Mouse (Mus musculus) heart, postnatal 4 days (tissue): Measurements from ENCODE around the gene Sspo. TPM values are rescaled to one million over a fixed set of nuclear protein-coding genes. Genes with fewer than 3 reads are reported as not detected.
"Not testable (repeated sequence)": the region's sequence is repeated elsewhere in the genome, so short reads cannot be mapped to it uniquely, and the experiment has no call there.

Experiments used
- DNase-seq: peaks from one replicate; pipeline ENCODE4 v3.0.0; 2021
- total RNA-seq, 2 experiments: library from RNA; stranded (reverse); gene quantifications; 2 replicates each; pipeline ENCODE4 v1.2.3; 2021

The Sspo gene
- total RNA-seq, 2 experiments from 2014 or later, result 0.38 to 0.64 TPM

- DNase-seq, result no peak
These were observed 41.7 kb downstream of the Sspo start for GRCm38 (mm10) chr6:48489741-48490140.

DNA sequence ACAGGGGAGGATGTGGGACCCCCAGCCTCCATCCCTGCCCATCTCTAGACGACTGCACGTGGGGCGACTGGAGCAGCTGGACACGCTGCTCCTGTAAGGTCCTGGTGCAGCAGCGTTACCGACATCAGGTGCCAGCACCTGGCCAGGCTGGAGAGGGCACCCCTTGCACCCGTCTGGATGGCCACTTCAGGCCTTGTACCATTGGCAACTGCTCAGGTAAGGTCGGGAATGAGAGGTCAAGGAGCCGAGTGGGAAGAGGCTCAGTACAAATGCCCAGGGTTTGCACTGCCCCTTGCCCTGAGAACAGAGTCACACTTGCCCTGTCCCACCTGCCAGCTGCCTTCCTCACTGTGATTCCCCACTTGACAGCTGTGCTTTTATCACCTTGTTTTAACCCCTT lies 43.3 kb downstream of the Sspo start:
- DNase-seq, result no peak

DNA sequence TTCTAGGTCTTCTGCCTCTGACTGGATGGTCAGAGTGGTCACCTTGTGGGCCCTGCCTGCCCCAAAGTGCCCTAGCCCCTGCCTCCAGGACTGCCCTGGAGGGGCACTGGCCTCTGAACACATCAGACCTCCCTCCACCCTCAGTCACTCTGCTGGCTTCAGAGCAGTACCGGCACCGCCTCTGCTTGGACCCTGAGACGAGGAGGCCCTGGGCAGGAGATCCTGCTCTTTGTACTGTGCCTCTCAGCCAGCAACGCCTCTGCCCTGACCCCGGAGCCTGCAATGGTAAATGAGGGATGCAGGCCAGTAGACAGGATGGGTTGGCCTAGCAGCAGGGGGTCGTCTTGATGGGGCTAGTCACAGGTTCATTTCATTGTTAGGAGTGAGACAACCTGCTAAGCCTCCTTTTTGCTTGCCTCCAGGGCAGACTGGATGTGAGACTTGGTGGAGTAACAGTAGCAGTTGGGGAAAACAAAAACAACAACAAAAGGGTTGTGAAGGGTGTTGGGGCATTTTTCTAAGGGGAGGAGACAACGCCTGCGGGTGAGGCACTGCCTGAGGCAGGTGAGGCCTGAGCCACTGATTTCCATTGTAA lies 45.2 kb downstream of the Sspo start:
- DNase-seq, result no peak

DNA sequence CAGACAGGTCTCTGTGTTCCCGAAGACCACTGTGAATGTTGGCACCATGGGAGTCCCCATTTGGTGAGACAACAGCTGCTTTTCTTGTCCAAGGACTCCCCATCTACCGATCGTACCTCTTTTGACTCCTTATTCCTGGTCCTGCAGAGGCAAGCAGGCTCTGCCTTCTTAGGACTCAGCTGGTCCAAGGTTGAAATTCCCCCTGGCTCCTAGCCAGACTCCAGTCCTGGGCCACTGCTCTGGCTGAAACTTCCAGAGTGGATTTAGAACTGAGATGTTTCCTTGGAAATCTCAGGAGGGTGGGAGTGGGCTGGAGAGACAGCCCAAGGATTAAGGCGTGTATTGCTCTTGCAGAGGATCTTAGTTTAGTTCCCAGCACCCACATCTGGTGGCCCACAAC lies 49.5 kb downstream of the Sspo start:
- no peak for DNase-seq

DNA sequence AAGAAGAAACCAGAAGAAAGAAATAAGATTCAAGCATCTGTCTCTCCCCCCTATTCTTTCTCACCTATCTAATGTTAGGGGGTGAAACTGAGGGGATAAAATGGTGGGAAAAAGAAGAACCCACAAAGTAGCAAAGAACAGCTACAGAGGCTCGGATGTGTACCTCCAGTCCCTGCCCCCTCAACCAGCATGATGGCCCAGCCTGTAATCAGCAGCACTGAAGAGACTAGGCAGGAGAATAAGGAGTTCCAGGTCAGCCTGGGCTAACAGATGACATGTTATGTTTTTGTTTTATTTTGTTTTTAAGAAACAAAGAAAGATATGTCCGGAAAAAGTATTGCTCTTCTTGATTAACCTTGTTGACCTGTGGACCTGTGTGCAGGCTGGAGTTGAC lies 55.8 kb downstream of the Sspo start:
- DNase-seq, result no peak

DNA sequence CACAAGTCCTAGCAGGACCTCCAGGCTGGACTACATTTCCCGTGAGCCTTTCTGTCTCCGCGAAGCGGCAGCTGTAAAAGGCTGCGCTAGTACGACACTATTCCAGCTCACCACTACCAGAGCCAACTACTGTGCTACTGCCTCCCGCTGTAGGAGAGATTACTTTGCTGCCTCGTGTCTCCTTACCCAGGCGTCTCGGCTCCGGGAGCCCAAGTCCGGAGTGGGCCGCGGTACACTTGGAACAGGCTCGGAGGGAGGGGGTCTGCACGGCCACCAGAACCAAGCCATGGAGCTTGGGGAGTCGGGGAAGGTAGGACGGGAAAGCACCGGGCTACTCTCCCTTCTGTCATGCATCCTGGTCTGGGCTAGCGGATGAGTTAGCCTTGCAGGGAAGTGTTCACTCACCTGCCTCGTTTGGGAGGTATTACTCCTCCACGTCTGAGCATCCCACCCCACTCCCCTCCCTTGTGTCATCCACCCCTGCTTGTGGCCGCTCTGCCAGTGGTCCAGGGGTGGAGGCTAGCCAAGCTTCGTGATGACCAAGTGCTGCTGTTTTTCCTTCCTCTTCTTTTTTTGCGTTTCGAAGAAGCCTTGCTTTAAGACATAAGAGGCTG lies 56.3 kb downstream of the Sspo start:
- DNase-seq, result peak; percentile 77

GRCm38 (mm10) chr6:48508087-48508486 lies 60.1 kb downstream of the Sspo start:
- DNase-seq, result no peak

GRCm38 (mm10) chr6:48510426-48510825 lies 62.4 kb downstream of the Sspo start:
- DNase-seq, result no peak

- no peak for DNase-seq
These were observed 63.8 kb downstream of the Sspo start for GRCm38 (mm10) chr6:48511861-48512260.

DNA sequence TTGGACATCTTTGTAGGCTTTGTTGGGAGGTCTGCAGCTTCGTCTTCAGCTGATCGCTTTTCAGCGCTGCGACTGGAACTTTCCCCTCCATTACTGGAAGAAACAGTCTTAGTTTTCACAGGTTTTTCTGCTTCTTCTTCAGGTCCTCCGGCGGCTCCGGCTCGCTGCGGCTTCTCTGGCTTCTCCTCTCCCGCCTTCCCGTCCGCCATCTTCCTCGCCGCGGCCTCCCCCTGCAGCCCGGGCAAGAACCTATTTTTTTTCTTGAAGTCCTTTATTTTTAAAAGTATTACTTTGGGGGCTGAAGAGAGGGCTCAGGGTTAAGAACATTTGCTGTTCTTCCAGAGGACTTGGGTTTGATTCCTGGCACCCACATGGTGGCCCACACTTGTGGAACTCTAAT lies 76.9 kb downstream of the Sspo start:
- DNase-seq, result not testable (repeated sequence)

GRCm38 (mm10) chr6:48527901-48528300 lies 79.9 kb downstream of the Sspo start:
- DNase-seq, result no peak

GRCm38 (mm10) chr6:48529261-48529660 lies 81.2 kb downstream of the Sspo start:
- no peak for DNase-seq

- no peak for DNase-seq
These were observed 81.9 kb downstream of the Sspo start for GRCm38 (mm10) chr6:48529871-48530440.

GRCm38 (mm10) chr6:48530862-48531261 lies 82.8 kb downstream of the Sspo start:
- DNase-seq, result no peak

DNA sequence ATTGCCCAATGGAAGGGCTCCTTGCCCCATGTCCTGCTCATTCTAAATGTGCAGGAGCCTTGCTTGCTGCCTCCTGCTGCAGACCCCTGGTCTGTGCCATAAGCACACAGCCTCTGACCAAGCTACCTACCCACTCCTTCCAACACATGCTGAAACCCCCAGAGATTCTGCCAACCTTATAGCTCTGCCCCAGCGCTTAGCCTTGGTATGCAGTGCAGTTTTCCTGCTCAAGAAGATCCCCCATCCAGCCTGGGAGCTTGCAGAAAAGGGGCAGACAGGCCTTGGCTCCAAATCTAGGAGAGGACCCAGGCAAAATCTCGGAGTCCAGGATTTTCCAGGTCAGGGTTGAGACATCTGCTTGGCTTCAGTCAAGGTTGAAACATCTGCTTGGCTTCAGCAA lies 85.4 kb downstream of the Sspo start:
- no peak for DNase-seq

GRCm38 (mm10) chr6:48534913-48535312 lies 86.9 kb downstream of the Sspo start:
- no peak for DNase-seq

DNA sequence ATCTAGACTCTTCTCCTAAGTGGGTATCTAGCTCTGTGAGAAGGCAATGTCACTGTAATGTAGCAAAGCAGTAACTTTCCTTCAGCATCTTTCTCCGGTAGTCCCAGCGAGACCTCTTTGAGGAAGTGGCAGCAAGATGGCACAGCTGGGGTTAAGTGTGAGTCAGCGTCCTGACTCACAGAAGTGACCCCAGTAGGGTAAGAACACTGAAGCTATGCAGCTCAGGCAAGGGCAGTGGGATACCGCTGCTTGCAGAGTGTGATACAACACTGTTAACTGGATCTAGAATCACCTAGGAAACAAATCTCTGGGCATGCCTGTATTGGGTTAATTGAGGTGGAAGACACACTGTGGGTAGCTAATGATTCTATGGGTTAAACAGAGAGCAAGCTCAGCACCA lies 88.1 kb downstream of the Sspo start:
- no peak for DNase-seq

DNA sequence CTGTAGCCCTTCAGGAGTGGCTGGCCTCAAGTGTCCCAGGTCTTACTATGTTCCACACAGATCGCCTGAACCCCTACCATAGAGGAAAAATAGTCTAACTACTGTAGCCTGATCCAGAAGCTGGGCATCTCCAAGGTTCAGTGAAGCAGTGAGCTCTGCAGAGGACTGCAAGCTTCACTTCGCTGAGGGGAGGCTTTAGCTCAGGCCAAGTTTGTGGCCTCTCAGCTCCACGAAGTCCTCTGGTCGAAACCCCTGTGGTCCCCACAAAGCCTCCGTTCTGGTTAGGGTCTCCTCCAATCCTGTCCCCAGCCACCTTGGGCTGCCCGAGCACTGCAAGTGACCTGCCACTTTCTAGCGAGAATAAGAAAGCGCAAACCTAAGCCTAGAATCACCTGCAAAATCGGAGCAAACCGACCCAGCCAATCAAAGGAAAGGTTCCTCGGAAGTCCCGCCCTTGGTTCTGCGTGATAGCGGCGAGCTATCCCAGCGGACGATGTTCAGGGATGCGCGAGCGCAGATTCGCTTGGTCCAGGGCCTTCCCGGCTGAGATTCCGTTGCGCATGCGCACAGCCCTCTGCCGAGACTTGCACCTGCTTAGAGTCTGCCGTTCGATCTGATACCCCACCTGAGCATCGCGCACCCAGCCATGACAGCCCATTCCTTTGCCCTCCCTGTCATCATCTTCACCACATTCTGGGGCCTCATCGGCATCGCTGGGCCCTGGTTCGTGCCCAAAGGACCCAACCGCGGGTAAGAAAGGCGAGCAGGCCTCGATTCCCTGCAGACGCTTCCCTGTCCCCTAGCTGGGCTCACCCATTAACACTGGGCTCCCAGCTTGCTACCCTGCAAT lies 89.3 kb downstream of the Sspo start, which contains the start of gene Atp6v0e2:
Atp6v0e2 (plus strand) TSS at position 511 of the 850 bp plus-strand sequence.
- DNase-seq, result peak; percentile 81

- DNase-seq, result peak; percentile 86
These were observed 91.1 kb downstream of the Sspo start for GRCm38 (mm10) chr6:48538841-48539737.

DNA sequence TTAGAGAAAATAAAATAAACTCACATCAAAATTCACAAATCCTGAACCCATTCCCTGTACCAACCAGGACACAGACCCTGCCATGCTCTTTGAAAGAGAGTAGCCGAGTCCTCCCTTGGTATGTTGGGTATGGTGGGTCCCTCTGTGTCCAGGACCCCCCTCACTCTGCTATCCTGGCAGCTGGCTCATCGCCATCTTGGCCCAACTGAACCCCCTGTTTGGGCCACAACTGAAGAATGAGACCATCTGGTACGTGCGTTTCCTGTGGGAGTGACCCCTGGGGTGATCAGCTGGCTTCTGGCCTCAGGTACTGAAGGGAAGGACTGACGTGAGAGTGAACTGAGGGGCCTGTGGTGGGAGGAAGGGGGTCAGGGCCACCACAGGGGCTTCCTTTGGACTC lies 91.8 kb downstream of the Sspo start:
- DNase-seq, result no peak

DNA sequence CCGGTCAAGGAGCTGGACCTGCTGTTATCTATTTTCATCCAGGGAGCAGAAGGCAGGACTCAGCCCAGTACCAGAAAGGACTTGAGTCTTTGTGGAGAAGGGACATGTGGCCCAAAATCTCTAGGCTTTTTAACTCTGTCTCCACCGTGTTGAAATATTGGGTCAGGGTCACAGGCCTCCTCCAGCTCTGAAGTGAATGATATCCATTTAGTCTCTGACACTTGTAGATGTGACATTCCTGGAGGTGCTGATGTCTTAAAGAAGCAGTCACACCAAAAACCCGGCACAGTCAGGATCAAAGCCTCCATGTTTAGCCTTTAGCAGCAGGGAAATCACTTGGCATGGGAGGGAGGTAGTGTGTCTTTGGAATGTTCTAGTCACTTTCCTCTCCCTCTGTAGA lies 92.7 kb downstream of the Sspo start:
- DNase-seq, result no peak
